Mouse (Mus musculus) ES-E14 (cell line): Measurements from ENCODE around the gene Trip11.

ENCODE experiments used
- HCFC1 ChIP-seq: IDR thresholded peaks from 2 replicates; pipeline ENCODE4 v1.6.1; 2012; ENCODE audit warnings: low read length, inconsistent platforms, borderline replicate concordance; ENCODE audit not compliant: insufficient read depth
- ZNF384 ChIP-seq: IDR thresholded peaks from 2 replicates; pipeline ENCODE4 v1.6.1; 2012; ENCODE audit warnings: low read depth, low read length, inconsistent platforms

GRCm38 (mm10) chr12:101802445-101802844, 110.6 kb downstream of the Trip11 start:
- TF ChIP-seq HCFC1 (no peak), ZNF384 (no peak)
